Mouse (Mus musculus) spleen, adult 2 months (tissue): Measurements from ENCODE around the gene Tmem132d.

Experiments
- CTCF ChIP-seq: fragments of 200-500 bp; IDR thresholded peaks from 2 replicates; pipeline ENCODE4 v1.5.1; 2011; ENCODE audit warnings: mild to moderate bottlenecking, inconsistent platforms; ENCODE audit not compliant: insufficient read depth, insufficient read length, insufficient replicate concordance; ENCODE audit errors: extremely low read depth
- POLR2A ChIP-seq: fragments of 200-500 bp; IDR thresholded peaks from 2 replicates; pipeline ENCODE4 v1.6.1; 2011; ENCODE audit warnings: low read depth, low read length, inconsistent platforms

GRCm38 (mm10) chr5:128041781-128042180 is 391.1 kb downstream of the Tmem132d start:
- TF ChIP-seq POLR2A (no peak), CTCF (no peak)
